Mouse (Mus musculus) liver, embryonic 14.5 days (tissue): ENCODE data around the gene Dpep2nb. TPM values are rescaled to one million over a fixed set of nuclear protein-coding genes. Genes with fewer than 3 reads are reported as not detected.
"Not testable (repeated sequence)": the region's sequence is repeated elsewhere in the genome, so short reads cannot be mapped to it uniquely, and the experiment has no call there.

Experiments used
- ATAC-seq: fragments of 200-750 bp; cut with Nextera tagmentation; 2 replicates; pipeline ENCODE4 v1.8.0; 2017; ENCODE audit warnings: moderate number of reproducible peaks, mild to moderate bottlenecking, moderate library complexity; ENCODE audit not compliant: insufficient read depth
- DNase-seq, 3 experiments: peaks; one replicate each; pipeline ENCODE4 v3.0.0-alpha.2; 2012 to 2013; ENCODE audit warnings: low read depth in 3 of 3, low spot score in 3 of 3
- H3K27ac ChIP-seq: fragments of 300-500 bp; sonication (generic); 2 replicates; pipeline ENCODE4 v1.5.1; 2014; ENCODE audit warnings: moderate library complexity, mild to moderate bottlenecking, control low read depth, inconsistent platforms
- H3K27me3 ChIP-seq: fragments of 300-500 bp; sonication (generic); 2 replicates; pipeline ENCODE4 v1.6.1; 2014; ENCODE audit warnings: mild to moderate bottlenecking, low read length, moderate library complexity; ENCODE audit not compliant: control insufficient read depth, insufficient read depth
- H3K36me3 ChIP-seq: fragments of 300-500 bp; sonication (generic); replicated peaks from 2 replicates; pipeline ENCODE4 v1.6.1; 2014; ENCODE audit warnings: low read depth; ENCODE audit not compliant: control insufficient read depth, insufficient read depth
- H3K4me1 ChIP-seq, 2 experiments: fragments of 200-500 bp in 1 of 2; fragments of 300-500 bp in 1 of 2; sonication (generic) in 1 of 2; replicated peaks; 2 replicates each; pipeline ENCODE4 v1.6.1; 2012 to 2014; ENCODE audit warnings: antibody characterized with exemption in 1 of 2, inconsistent platforms in 1 of 2, low read length in 1 of 2; ENCODE audit not compliant: control insufficient read depth in 2 of 2, insufficient read depth in 2 of 2
- H3K4me2 ChIP-seq: fragments of 300-500 bp; sonication (generic); 2 replicates; pipeline ENCODE4 v1.6.1; 2014; ENCODE audit warnings: low read depth, mild to moderate bottlenecking, control low read depth, moderate library complexity
- H3K4me3 ChIP-seq, 2 experiments: fragments of 200-500 bp in 1 of 2; fragments of 300-500 bp in 1 of 2; sonication (generic) in 1 of 2; 2 replicates each; pipeline ENCODE4 v1.5.1; 2012 to 2014; ENCODE audit warnings: low read depth in 2 of 2, low read length in 2 of 2, mild to moderate bottlenecking in 2 of 2, control low read depth in 1 of 2, inconsistent platforms in 1 of 2, moderate library complexity in 1 of 2; ENCODE audit not compliant: insufficient read depth in 1 of 2
- H3K9ac ChIP-seq: fragments of 300-500 bp; sonication (generic); replicated peaks from 2 replicates; pipeline ENCODE4 v1.6.1; 2014; ENCODE audit warnings: mild to moderate bottlenecking, control low read depth, moderate library complexity
- H3K9me3 ChIP-seq: fragments of 300-500 bp; sonication (generic); 2 replicates; pipeline ENCODE4 v1.6.1; 2016; ENCODE audit warnings: low read length, mixed read lengths; ENCODE audit not compliant: control insufficient read depth
- CTCF ChIP-seq: IDR thresholded peaks from 2 replicates; pipeline ENCODE4 v1.5.1; 2016; ENCODE audit warnings: antibody characterized with exemption, low read depth, control low read depth
- EP300 ChIP-seq: IDR thresholded peaks from 2 replicates; pipeline ENCODE4 v1.6.1; 2016; ENCODE audit warnings: antibody characterized with exemption, low read depth
- WGBS: fragments of 180-500 bp; shearing (Covaris S2); extraction: QIAGEN DNeasy Blood & Tissue Kit; methylation state at CpG from one replicate; pipeline ENCODE4 v1.1.7; 2014; ENCODE audit not compliant: insufficient replicate concordance; 5-methylcytosine and 5-hydroxymethylcytosine counted together
- polyA plus RNA-seq, 2 experiments: library from polyadenylated mRNA; depleted of rRNA in 1 of 2; stranded (reverse) in 1 of 2; unstranded in 1 of 2; fragments of >200 nt; fragmentation: Nextera tagmentation in 1 of 2; extraction: Ambion mirVana in 1 of 2; gene quantifications; 2 replicates each; pipeline versions ENCODE4 v1.2.1 to v1.2.3; 2012 to 2014

Gene Dpep2nb
- polyA plus RNA-seq, 2 experiments = not detected

- ATAC-seq (no peak), DNase-seq (no peak)
- H3K27me3 ChIP-seq = no peaks in the 10 kb centered on the region; the same call in 1 of the 2 replicates
- 70% methylated on average over 11 of the region's 11 CpGs for WGBS
- H3K9me3 ChIP-seq = no peaks in the 10 kb centered on the region
- no peak overlapping the region for H3K4me3 ChIP-seq
- no peak overlapping the region for H3K4me2 ChIP-seq
- no peak overlapping the region for H3K9ac ChIP-seq
- no peaks in the 10 kb centered on the region for H3K36me3 ChIP-seq
- no peak overlapping the region for H3K27ac ChIP-seq
- peaks cover 0 to 3% of the 10 kb centered on the region in 2 experiments; a peak in 1 of 4 replicates for H3K4me1 ChIP-seq
- TF ChIP-seq CTCF (no peak), EP300 (no peak)
Measured at GRCm38 (mm10) chr8:105988546-105988945, 17.2 kb downstream of the Dpep2nb start.

DNA sequence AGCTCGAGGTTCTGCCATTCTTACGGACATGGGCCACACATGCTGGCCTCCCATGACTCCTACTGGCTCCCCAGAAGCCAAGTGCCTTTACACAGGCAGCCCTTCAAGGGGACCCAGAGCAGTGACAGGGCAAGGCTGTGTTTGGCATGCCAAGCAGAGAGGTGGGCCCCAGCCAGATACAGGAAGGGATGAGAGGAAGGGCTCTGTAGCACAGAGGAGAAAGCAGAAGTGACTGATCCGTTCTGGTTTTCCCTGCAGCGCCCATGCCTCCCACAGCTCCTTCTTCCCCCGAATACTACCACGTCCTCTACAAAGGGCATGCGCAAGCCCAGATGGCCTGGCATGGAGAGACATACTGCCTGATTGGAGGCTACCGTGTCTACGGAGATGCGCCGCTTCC lies 22.4 kb downstream of the Dpep2nb start:
- not testable (repeated sequence) for H3K27me3 ChIP-seq, H3K9ac ChIP-seq, H3K4me1 ChIP-seq, H3K4me3 ChIP-seq, ATAC-seq, H3K27ac ChIP-seq, H3K9me3 ChIP-seq, DNase-seq, H3K36me3 ChIP-seq, H3K4me2 ChIP-seq
- 57% methylated on average over 9 of the region's 11 CpGs for WGBS

- H3K9ac ChIP-seq = no peak overlapping the region
- 0 out of 4 replicates have a peak, but pooled peaks cover 0 to 2% of the 10 kb centered on the region in 2 experiments for H3K4me1 ChIP-seq
- H3K27ac ChIP-seq = no peak overlapping the region
- DNase-seq = no peak
- no peak overlapping the region for H3K4me3 ChIP-seq
- WGBS = 68% methylated on average over 1 of the region's 1 CpGs
- TF ChIP-seq EP300 = no peak
- TF ChIP-seq CTCF = peak; percentile 12; the same call in 1 of the 2 replicates
- H3K9me3 ChIP-seq = no peaks in the 10 kb centered on the region
- no peak overlapping the region for H3K4me2 ChIP-seq
- no peaks in the 10 kb centered on the region for H3K36me3 ChIP-seq
- no peaks in the 10 kb centered on the region for H3K27me3 ChIP-seq
- ATAC-seq = no peak
Measured at GRCm38 (mm10) chr8:105981146-105981545, 24.6 kb downstream of the Dpep2nb start.

GRCm38 (mm10) chr8:105979325-105979724 lies 26.4 kb downstream of the Dpep2nb start, which contains the start of gene Dpep3:
Dpep3 (minus strand) TSS chr8:105979429.
- Histone ChIP-seq H3K27me3 (no peaks in the 10 kb centered on the region), H3K4me3 (no peak within 1 kb of the TSS), H3K9ac (no peak within 1 kb of the TSS), H3K9me3 (no peaks in the 10 kb centered on the region), H3K27ac (no peak within 1 kb of the TSS), H3K4me1 (0 out of 4 replicates have a peak, but pooled peaks cover 0 to 2% of the 10 kb centered on the region in 2 experiments), H3K36me3 (no peaks in the 10 kb centered on the region), H3K4me2 (no peak within 1 kb of the TSS)
- 89% methylated on average over 15 of the region's 15 CpGs for WGBS
- ATAC-seq = no peak
- TF ChIP-seq EP300 (no peak), CTCF (peak; percentile 45)
- DNase-seq = no peak

GRCm38 (mm10) chr8:105975363-105975762 lies 30.4 kb downstream of the Dpep2nb start:
- no peak for DNase-seq
- TF ChIP-seq EP300 (no peak), CTCF (peak; percentile 39)
- ATAC-seq = no peak
- Histone ChIP-seq H3K27me3 (no peaks in the 10 kb centered on the region), H3K4me1 (0 out of 4 replicates have a peak, but pooled peaks cover 0 to 2% of the 10 kb centered on the region in 2 experiments), H3K9me3 (no peaks in the 10 kb centered on the region), H3K9ac (no peak overlapping the region), H3K4me2 (no peak overlapping the region), H3K4me3 (no peak overlapping the region), H3K27ac (no peak overlapping the region), H3K36me3 (no peaks in the 10 kb centered on the region)
- WGBS = 74% methylated on average over 7 of the region's 7 CpGs
